Mouse (Mus musculus): Measurements from ENCODE around the gene Kdm4b.

Kdm4b gene

GRCm38 (mm10) chr17:56298238-56298637, 27.6 kb upstream of the Kdm4b start:
- no peak for DNase-seq (ENCODE audit: low read depth in 1 of 2, low spot score in 2 of 2)

GRCm38 (mm10) chr17:56300186-56300585, 25.7 kb upstream of the Kdm4b start, which contains the start of gene Arrdc5:
Gene Arrdc5 (minus strand): TSS chr17:56300286.
- DNase-seq (ENCODE audit: low read depth in 1 of 2, low spot score in 2 of 2) = no peak

- DNase-seq (ENCODE audit: low read depth in 1 of 2, low spot score in 2 of 2) = no peak
These were observed 23.4 kb upstream of the Kdm4b start for GRCm38 (mm10) chr17:56302363-56302996.

- DNase-seq (ENCODE audit: low read depth in 1 of 2, low spot score in 2 of 2) = peak; percentile 58 to 71
These were observed 22.6 kb upstream of the Kdm4b start, which contains the start of gene Uhrf1 for GRCm38 (mm10) chr17:56303160-56303846. Gene Uhrf1 (plus strand): TSS chr17:56303321.

GRCm38 (mm10) chr17:56303847-56304586, 21.8 kb upstream of the Kdm4b start:
- peak; percentile 88 for DNase-seq (ENCODE audit: low read depth in 1 of 2, low spot score in 2 of 2)

- DNase-seq (ENCODE audit: low read depth in 1 of 2, low spot score in 2 of 2) = no peak
These were observed 21.1 kb upstream of the Kdm4b start for GRCm38 (mm10) chr17:56304718-56305117.

- DNase-seq (ENCODE audit: low read depth in 1 of 2, low spot score in 2 of 2) = no peak
These were observed 20.7 kb upstream of the Kdm4b start for GRCm38 (mm10) chr17:56305156-56305555.

GRCm38 (mm10) chr17:56305826-56306225, 20.0 kb upstream of the Kdm4b start:
- no peak for DNase-seq (ENCODE audit: low read depth in 1 of 2, low spot score in 2 of 2)

GRCm38 (mm10) chr17:56308088-56308487, 17.8 kb upstream of the Kdm4b start:
- no peak for DNase-seq (ENCODE audit: low read depth in 1 of 2, low spot score in 2 of 2)

- DNase-seq (ENCODE audit: low read depth in 1 of 2, low spot score in 2 of 2) = no peak
These were observed 16.5 kb upstream of the Kdm4b start for GRCm38 (mm10) chr17:56309191-56309945.

GRCm38 (mm10) chr17:56324419-56324818, 1.4 kb upstream of the Kdm4b start:
- DNase-seq (ENCODE audit: low read depth in 1 of 2, low spot score in 2 of 2) = no peak

- DNase-seq (ENCODE audit: low read depth in 1 of 2, low spot score in 2 of 2) = no peak
These were observed 588 bp downstream of the Kdm4b start for GRCm38 (mm10) chr17:56326153-56327147.

GRCm38 (mm10) chr17:56329267-56329666, 3.4 kb downstream of the Kdm4b start:
- no peak for DNase-seq (ENCODE audit: low read depth in 1 of 2, low spot score in 2 of 2)

- no peak for DNase-seq (ENCODE audit: low read depth in 1 of 2, low spot score in 2 of 2)
These were observed 4.5 kb downstream of the Kdm4b start for GRCm38 (mm10) chr17:56330345-56330744.

- no peak for DNase-seq (ENCODE audit: low read depth in 1 of 2, low spot score in 2 of 2)
These were observed 5.4 kb downstream of the Kdm4b start for GRCm38 (mm10) chr17:56331256-56331655.

- no peak for DNase-seq (ENCODE audit: low read depth in 1 of 2, low spot score in 2 of 2)
These were observed 7.1 kb downstream of the Kdm4b start for GRCm38 (mm10) chr17:56332987-56333386.

GRCm38 (mm10) chr17:56337190-56337589, 11.3 kb downstream of the Kdm4b start:
- peak in 1 of 2 experiments; percentile 38 for DNase-seq (ENCODE audit: low read depth in 1 of 2, low spot score in 2 of 2)

GRCm38 (mm10) chr17:56337791-56338190, 11.9 kb downstream of the Kdm4b start:
- DNase-seq (ENCODE audit: low read depth in 1 of 2, low spot score in 2 of 2) = no peak

GRCm38 (mm10) chr17:56338909-56339308, 13.0 kb downstream of the Kdm4b start:
- DNase-seq (ENCODE audit: low read depth in 1 of 2, low spot score in 2 of 2) = peak; percentile 43 to 56

- DNase-seq (ENCODE audit: low read depth in 1 of 2, low spot score in 2 of 2) = no peak
These were observed 14.9 kb downstream of the Kdm4b start for GRCm38 (mm10) chr17:56340717-56341116.

All from monocyte, adult 2 months (primary cell).